Mouse (Mus musculus): ENCODE measurements at regions not wholly inside any gene's neighbourhood (a gene's known extent, or its start where the extent isn't known, plus 50 kb on each side); places are given as distances from the start of the nearest gene placed in this dataset.

- WGBS (ENCODE audit: insufficient replicate concordance), result 46% methylated on average over 1 of the region's 1 CpGs
- Histone ChIP-seq H3K27me3 (ENCODE audit: control insufficient read depth, insufficient read depth, low read length) (no peaks in the 10 kb centered on the region), H3K4me3 (ENCODE audit: insufficient read depth in 1 of 2, low read depth in 2 of 2, low read length in 2 of 2) (no peak overlapping the region), H3K36me3 (replicated peaks; ENCODE audit: control insufficient read depth, insufficient read depth, low read depth) (no peaks in the 10 kb centered on the region), H3K4me2 (ENCODE audit: low read depth) (no peak overlapping the region), H3K9ac (replicated peaks) (no peak overlapping the region), H3K9me3 (ENCODE audit: control insufficient read depth, low read length) (no peaks in the 10 kb centered on the region), H3K4me1 (replicated peaks; ENCODE audit: control insufficient read depth in 2 of 2, insufficient read depth in 2 of 2, low read length in 1 of 2) (no peaks in the 10 kb centered on the region), H3K27ac (no peak overlapping the region)
- ATAC-seq (ENCODE audit: insufficient read depth) (no peak), DNase-seq (ENCODE audit: low read depth in 3 of 3, low spot score in 3 of 3) (no peak)
- TF ChIP-seq EP300 (IDR thresholded peaks at IDR 0.05; ENCODE audit: low read depth), result no peak
- TF ChIP-seq CTCF (IDR thresholded peaks at IDR 0.05; ENCODE audit: low read depth), result no peak
Observed at GRCm38 (mm10) chr3:78586639-78587038, 699.7 kb downstream of the Rapgef2 start.

GRCm38 (mm10) chr3:78581868-78582267, 704.4 kb downstream of the Rapgef2 start:
- TF ChIP-seq EP300 (IDR thresholded peaks at IDR 0.05; ENCODE audit: low read depth), result no peak
- Histone ChIP-seq H3K4me1 (replicated peaks; ENCODE audit: control insufficient read depth in 2 of 2, insufficient read depth in 2 of 2, low read length in 1 of 2) (no peaks in the 10 kb centered on the region), H3K27me3 (ENCODE audit: control insufficient read depth, insufficient read depth, low read length) (no peaks in the 10 kb centered on the region), H3K4me3 (ENCODE audit: insufficient read depth in 1 of 2, low read depth in 2 of 2, low read length in 2 of 2) (no peak overlapping the region), H3K9ac (replicated peaks) (no peak overlapping the region), H3K9me3 (ENCODE audit: control insufficient read depth, low read length) (no peaks in the 10 kb centered on the region), H3K36me3 (replicated peaks; ENCODE audit: control insufficient read depth, insufficient read depth, low read depth) (no peaks in the 10 kb centered on the region), H3K27ac (no peak overlapping the region), H3K4me2 (ENCODE audit: low read depth) (no peak overlapping the region)
- DNase-seq (ENCODE audit: low read depth in 3 of 3, low spot score in 3 of 3) (no peak), ATAC-seq (ENCODE audit: insufficient read depth) (no peak)
- WGBS (ENCODE audit: insufficient replicate concordance), result 23% methylated on average over 1 of the region's 1 CpGs

GRCm38 (mm10) chr3:78581100-78581499, 705.2 kb downstream of the Rapgef2 start:
- ATAC-seq (ENCODE audit: insufficient read depth) (no peak), DNase-seq (ENCODE audit: low read depth in 3 of 3, low spot score in 3 of 3) (no peak)
- WGBS (ENCODE audit: insufficient replicate concordance), result 42% methylated on average over 3 of the region's 3 CpGs
- Histone ChIP-seq H3K9me3 (ENCODE audit: control insufficient read depth, low read length) (no peaks in the 10 kb centered on the region), H3K36me3 (replicated peaks; ENCODE audit: control insufficient read depth, insufficient read depth, low read depth) (no peaks in the 10 kb centered on the region), H3K4me3 (ENCODE audit: insufficient read depth in 1 of 2, low read depth in 2 of 2, low read length in 2 of 2) (no peak overlapping the region), H3K9ac (replicated peaks) (no peak overlapping the region), H3K27me3 (ENCODE audit: control insufficient read depth, insufficient read depth, low read length) (no peaks in the 10 kb centered on the region), H3K27ac (no peak overlapping the region), H3K4me2 (ENCODE audit: low read depth) (no peak overlapping the region), H3K4me1 (replicated peaks; ENCODE audit: control insufficient read depth in 2 of 2, insufficient read depth in 2 of 2, low read length in 1 of 2) (no peaks in the 10 kb centered on the region)
- TF ChIP-seq CTCF (IDR thresholded peaks at IDR 0.05; ENCODE audit: low read depth) (no peak), EP300 (IDR thresholded peaks at IDR 0.05; ENCODE audit: low read depth) (no peak)

- H3K4me2 ChIP-seq (ENCODE audit: low read depth), result no peak overlapping the region
- H3K9me3 ChIP-seq (ENCODE audit: control insufficient read depth, low read length), result no peaks in the 10 kb centered on the region
- H3K27ac ChIP-seq, result no peak overlapping the region
- no peak overlapping the region for H3K4me3 ChIP-seq (ENCODE audit: insufficient read depth in 1 of 2, low read depth in 2 of 2, low read length in 2 of 2)
- DNase-seq (ENCODE audit: low read depth in 3 of 3, low spot score in 3 of 3) (no peak), ATAC-seq (ENCODE audit: insufficient read depth) (no peak)
- WGBS (ENCODE audit: insufficient replicate concordance), result 6% methylated on average over 2 of the region's 2 CpGs
- TF ChIP-seq CTCF (IDR thresholded peaks at IDR 0.05; ENCODE audit: low read depth), result no peak
- TF ChIP-seq EP300 (IDR thresholded peaks at IDR 0.05; ENCODE audit: low read depth), result no peak
- H3K36me3 ChIP-seq (replicated peaks; ENCODE audit: control insufficient read depth, insufficient read depth, low read depth), result no peaks in the 10 kb centered on the region
- no peaks in the 10 kb centered on the region for H3K4me1 ChIP-seq (replicated peaks; ENCODE audit: control insufficient read depth in 2 of 2, insufficient read depth in 2 of 2, low read length in 1 of 2)
- H3K27me3 ChIP-seq (ENCODE audit: control insufficient read depth, insufficient read depth, low read length), result no peaks in the 10 kb centered on the region
- H3K9ac ChIP-seq (replicated peaks), result no peak overlapping the region
Observed at GRCm38 (mm10) chr3:78575667-78576464, 710.5 kb downstream of the Rapgef2 start.

- Histone ChIP-seq H3K27ac (no peak overlapping the region), H3K9ac (replicated peaks) (no peak overlapping the region), H3K36me3 (replicated peaks; ENCODE audit: control insufficient read depth, insufficient read depth, low read depth) (no peaks in the 10 kb centered on the region), H3K27me3 (ENCODE audit: control insufficient read depth, insufficient read depth, low read length) (no peaks in the 10 kb centered on the region), H3K9me3 (ENCODE audit: control insufficient read depth, low read length) (no peaks in the 10 kb centered on the region), H3K4me1 (replicated peaks; ENCODE audit: control insufficient read depth in 2 of 2, insufficient read depth in 2 of 2, low read length in 1 of 2) (no peaks in the 10 kb centered on the region), H3K4me2 (ENCODE audit: low read depth) (no peak overlapping the region), H3K4me3 (ENCODE audit: insufficient read depth in 1 of 2, low read depth in 2 of 2, low read length in 2 of 2) (no peak overlapping the region)
- whole genome bisulfite sequencing (ENCODE audit: insufficient replicate concordance), result 48% methylated on average over 3 of the region's 3 CpGs
- TF ChIP-seq EP300 (IDR thresholded peaks at IDR 0.05; ENCODE audit: low read depth), result no peak
- no peak for TF ChIP-seq CTCF (IDR thresholded peaks at IDR 0.05; ENCODE audit: low read depth)
- no peak for ATAC-seq (ENCODE audit: insufficient read depth)
- DNase-seq (ENCODE audit: low read depth in 3 of 3, low spot score in 3 of 3), result no peak
Observed at GRCm38 (mm10) chr3:78574807-78575206, 711.5 kb downstream of the Rapgef2 start.

Data from liver, embryonic 14.5 days (tissue).